Mouse (Mus musculus) thymus, postnatal 14 days (tissue): ENCODE measurements around the gene Wdtc1.

Source experiments
- DNase-seq: peaks from one replicate; pipeline ENCODE4 v3.0.0; 2021

The Wdtc1 gene

GRCm38 (mm10) chr4:133375812-133376577, 22.7 kb upstream of the Wdtc1 start:
- peak; percentile 34 for DNase-seq

- no peak for DNase-seq
Measured at GRCm38 (mm10) chr4:133374011-133374410, 20.7 kb upstream of the Wdtc1 start.

- DNase-seq, result no peak
Measured at GRCm38 (mm10) chr4:133372278-133372665, 19.0 kb upstream of the Wdtc1 start.

DNA sequence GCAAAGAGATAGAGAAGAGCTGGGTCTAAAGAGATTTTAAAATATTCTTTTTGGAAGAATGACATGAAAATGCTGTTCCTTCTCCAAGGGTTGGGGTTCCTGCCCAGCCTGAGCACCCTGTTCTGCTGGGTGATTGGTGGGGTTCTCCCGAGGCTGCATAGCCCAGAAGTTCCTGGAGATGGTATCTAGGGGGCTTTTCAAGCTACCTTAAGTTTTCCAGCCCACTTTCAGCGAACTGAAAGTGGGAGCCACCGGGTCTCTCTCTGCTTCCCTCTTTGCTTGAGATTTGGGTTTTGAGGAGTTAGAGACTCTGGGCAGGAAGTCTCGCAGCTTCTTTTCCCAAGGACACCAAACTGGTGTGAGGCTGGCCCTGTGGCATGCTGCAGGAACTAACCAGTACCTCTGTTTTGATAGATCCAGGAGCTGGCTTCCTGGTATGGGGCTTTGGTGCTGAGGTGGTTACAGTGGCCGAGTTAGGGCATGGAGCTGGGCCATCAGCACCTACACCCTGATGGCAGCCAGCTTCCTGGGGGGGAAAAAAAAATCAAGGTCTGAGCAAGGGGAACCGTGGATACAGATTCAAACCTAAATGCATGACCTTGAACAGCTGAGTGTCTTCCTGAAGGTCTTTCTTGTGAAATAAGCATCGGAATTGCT, 18.5 kb upstream of the Wdtc1 start:
- no peak for DNase-seq

- DNase-seq, result peak; percentile 23
Measured at GRCm38 (mm10) chr4:133370298-133371274, 17.3 kb upstream of the Wdtc1 start.

DNA sequence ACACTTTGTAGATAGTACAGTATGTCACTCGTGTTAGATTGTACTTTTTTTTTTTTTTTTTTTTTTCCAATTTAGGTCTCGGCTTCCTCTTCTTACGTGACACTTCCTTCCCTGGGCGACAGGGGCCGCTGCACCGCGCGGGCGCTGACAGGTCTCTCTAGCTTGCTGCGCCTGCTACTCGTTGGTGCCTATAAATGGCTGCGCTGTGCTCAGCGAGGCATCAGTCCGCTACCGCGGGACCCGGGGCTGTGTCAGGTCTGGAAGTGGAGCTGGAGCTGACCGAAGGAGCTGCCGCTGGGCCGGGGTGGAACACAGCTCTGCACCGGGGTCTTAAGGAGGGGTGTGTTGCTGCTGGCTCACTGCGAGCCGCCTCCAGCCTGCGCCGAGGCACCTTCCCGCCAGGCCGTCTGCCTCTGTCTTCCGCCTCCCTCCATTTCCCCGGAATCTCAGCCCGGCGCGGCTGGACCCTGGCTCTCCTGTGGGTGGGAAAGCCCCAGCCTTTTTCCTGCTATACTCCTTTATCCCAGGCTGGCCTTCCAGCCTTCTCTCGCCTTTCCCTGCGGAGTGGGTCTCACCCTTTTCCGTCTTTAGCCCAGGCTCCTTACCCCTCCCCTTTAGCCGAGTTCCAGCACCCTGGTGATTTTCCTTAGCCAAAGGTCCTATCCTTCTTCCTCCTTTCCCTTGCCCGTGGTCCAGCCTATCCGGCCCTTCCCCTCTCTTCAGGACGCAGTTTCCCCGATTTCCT, 16.4 kb upstream of the Wdtc1 start, which contains the start of gene Slc9a1:
Gene Slc9a1 (plus strand): TSS at position 154 of the 745 bp plus-strand sequence.
- DNase-seq, result peak; percentile 95

DNA sequence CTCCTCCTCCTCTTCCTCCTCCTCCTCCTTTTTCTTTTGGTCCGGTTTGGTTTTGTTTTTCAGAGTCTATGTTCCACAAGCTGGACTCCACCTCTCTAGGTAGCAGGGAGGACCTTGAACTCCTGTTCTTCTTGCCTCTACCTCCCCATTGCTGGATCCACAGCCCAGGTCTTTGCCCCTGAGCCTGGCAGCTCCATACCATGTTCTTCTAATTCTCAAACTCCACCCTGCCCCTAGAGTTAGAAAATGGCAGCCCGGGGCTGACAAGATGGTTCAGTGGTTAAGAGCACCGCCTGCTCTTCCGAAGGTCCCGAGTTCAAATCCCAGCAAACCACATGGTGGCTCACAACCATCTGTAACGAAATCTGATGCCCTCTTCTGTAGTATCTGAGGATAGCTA, 1.4 kb upstream of the Wdtc1 start:
- DNase-seq, result no peak

DNA sequence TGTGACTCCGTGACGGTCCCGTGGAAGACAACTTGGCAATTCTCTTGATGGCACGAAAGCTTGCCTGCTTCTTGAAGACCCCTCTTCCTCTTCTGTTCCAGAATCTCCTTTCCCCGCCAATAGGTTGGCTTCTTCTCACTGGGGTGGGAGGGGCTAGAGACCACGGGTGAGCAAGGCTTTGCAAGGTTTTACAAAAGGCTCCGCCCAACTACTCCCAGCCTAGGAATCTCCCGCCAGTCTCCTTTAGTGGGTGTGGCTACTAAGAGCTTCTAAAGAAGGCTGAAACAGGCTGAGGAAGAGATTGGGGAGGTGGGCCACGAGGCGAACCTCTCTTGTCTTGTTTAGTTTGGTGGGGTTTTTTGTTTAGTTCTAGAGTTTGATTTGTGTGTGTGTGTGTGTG, 484 bp downstream of the Wdtc1 start:
- no peak for DNase-seq

DNA sequence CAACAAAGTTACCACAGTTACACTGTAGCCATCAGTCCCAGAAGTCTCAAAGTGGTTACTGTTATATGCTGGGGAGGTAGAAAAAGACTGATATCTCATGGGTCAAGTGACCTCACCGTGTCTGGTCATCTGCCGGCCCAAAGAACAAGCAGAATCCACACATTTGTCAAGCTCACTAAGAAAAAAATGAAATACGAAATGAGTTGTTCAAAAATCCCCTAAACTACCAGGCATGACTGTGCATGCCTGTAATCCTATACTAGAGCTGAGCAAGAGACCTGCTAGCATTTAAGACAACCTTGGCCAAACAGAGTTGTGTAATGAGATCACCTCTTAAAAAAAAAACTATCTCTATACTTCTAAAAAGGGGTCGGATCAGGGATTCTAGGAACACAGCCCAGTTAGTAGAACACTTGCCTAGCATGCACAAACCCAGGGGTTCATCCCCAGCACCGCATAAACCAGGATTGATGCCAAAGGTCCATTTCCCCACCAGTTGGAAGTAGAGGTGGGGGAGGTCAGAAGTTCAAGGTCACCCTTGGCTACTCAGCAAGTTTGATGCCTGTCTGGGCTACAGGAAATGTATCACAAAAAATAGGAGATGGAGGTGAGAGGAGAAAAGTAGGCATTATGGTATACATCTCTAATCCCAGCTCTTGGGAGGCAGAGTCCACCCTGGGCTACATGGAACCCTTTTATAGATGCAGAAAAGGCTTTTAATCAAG, 5.1 kb downstream of the Wdtc1 start:
- no peak for DNase-seq

GRCm38 (mm10) chr4:133347624-133348023, 5.7 kb downstream of the Wdtc1 start:
- no peak for DNase-seq

GRCm38 (mm10) chr4:133346577-133346976, 6.7 kb downstream of the Wdtc1 start:
- no peak for DNase-seq

- DNase-seq, result peak; percentile 35
Measured at GRCm38 (mm10) chr4:133345702-133346101, 7.6 kb downstream of the Wdtc1 start.

GRCm38 (mm10) chr4:133344112-133344511, 9.2 kb downstream of the Wdtc1 start:
- DNase-seq, result peak; percentile 55

GRCm38 (mm10) chr4:133340217-133340616, 13.1 kb downstream of the Wdtc1 start:
- DNase-seq, result no peak

- peak; percentile 99 for DNase-seq
Measured at GRCm38 (mm10) chr4:133339148-133339749, 14.0 kb downstream of the Wdtc1 start.

DNA sequence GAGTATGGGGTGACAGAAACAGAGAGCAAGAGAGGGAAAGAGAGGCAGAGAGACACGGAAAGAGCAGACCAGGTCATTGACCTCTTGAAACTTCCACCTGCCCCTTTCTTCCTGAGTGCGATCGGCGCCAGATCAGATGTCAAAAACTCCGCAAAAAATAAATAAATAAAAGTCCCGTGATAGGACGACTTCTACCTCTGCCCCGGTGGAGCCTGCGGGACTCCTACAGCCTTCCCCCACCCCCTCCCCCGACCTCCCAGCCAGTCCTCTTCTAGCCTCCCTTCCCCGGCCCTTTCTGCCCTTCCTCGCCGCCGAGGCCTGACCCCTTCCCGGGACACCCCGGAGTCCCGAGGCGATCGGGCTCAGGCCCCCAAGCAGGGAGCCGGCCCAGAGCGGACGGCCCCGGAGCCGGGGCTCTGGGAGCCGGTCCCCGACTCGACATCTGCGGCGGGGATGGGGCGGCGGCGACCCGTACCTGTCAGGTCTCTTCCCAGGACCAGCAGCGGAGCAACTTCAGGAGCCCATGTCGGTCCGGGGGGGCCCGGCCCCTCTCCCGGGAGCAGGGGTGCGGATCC, 14.7 kb downstream of the Wdtc1 start:
- DNase-seq, result no peak

DNA sequence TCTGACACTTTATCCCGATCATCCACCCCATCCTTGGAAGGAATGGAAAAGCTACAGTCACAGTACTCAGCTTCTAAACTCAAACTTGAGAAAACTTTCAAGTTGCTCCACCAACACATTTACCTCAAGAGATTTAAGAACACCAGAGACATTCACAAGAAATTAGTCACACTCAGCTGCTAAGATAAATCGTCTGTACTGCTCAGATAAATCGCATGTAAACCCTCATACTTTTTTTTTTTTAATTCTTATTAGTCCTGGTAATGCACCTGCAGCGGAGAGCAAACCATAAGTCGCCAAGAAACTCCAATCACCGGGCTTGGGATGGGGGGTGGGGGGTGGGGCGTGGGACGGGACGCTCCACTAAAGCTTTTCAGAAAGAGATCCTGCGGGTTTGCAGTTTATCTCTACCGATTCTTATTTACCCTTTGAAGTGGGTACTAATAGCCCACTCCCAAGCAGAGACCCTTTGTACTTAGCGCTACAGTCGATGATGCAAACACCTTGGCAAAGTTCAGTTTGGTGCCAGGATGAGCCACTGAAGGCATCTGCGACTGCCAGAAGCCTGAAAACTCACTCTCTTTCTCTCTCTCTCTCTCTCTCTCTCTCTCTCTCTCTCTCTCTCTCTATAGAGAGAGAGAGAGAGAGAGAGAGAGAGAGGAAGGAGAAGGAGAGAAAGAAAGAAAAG, 15.3 kb downstream of the Wdtc1 start:
- no peak for DNase-seq

DNA sequence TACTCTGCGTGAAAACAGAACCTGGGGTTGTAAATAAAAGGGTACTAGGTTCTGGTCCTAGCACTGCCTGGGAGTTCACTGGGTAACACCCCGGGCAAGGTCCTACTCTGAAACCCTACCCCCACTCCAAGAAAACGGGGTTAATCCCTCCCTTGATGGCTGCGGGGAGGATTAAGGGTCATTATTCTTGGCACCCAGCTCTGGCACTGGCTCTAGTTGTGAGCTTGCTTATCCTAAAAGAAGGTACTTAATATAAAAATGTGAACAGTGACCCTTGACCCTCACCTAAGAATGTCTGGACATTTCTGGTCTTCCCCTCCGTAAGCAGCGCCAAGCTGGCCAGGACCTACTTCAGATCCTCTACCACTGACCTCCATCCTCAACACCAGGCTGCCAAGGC, 20.0 kb downstream of the Wdtc1 start:
- no peak for DNase-seq

- peak; percentile 38 for DNase-seq
Measured at GRCm38 (mm10) chr4:133330296-133330695, 23.0 kb downstream of the Wdtc1 start.

- DNase-seq, result peak; percentile 24
Measured at GRCm38 (mm10) chr4:133328129-133328528, 25.2 kb downstream of the Wdtc1 start.
